Comparison of ENCODE assay signal across 8 mouse cellular contexts in genomic region chr2:178629756-178630155, GRCm38 (mm10).
A peak's percentile ranks its signal among the peaks of the same experiment; 100 is the strongest.
DNase-seq lines count a peak whose midpoint lies in the region; ATAC-seq lines count a peak whose summit lies in the region.

No protein-coding gene starts in this region.

- peak; percentile 58 for DNase-seq in hindbrain, embryonic 10.5 days (ENCODE audit: low spot score)
- DNase-seq in adrenal gland, postnatal 4 days (ENCODE audit: low spot score in 2 of 2), result peak; percentile 14 to 28
- peak; percentile 8 for DNase-seq in induced T-regulatory cell, adult 2 months (ENCODE audit: low read depth)
- DNase-seq in left cerebral cortex, postnatal 10 days (ENCODE audit: extremely low spot score in 1 of 2, low spot score in 2 of 2), result peak; percentile 45 to 57
- peak; percentile 26 for DNase-seq in testis, postnatal 14 days (ENCODE audit: low spot score)

- peaks cover 49% of the 10 kb centered on the region for H3K4me1 ChIP-seq in hindbrain, embryonic 10.5 days (replicated peaks)
- H3K4me1 ChIP-seq in hindbrain, embryonic 13.5 days (replicated peaks), result peaks cover 38% of the 10 kb centered on the region
- peaks cover 41% of the 10 kb centered on the region for H3K4me1 ChIP-seq in forebrain, embryonic 15.5 days
- H3K4me1 ChIP-seq in midbrain, embryonic 15.5 days, result peaks cover 19% of the 10 kb centered on the region

- WGBS in hindbrain, embryonic 10.5 days, result 25% methylated on average over 7 of the region's 7 CpGs
- WGBS in hindbrain, embryonic 13.5 days, result 21% methylated on average over 7 of the region's 7 CpGs
- WGBS in forebrain, embryonic 15.5 days, result 20% methylated on average over 7 of the region's 7 CpGs
- 25% methylated on average over 7 of the region's 7 CpGs for WGBS in midbrain, embryonic 15.5 days

- H3K9me3 ChIP-seq in hindbrain, embryonic 10.5 days, result no peaks in the 10 kb centered on the region
- H3K9me3 ChIP-seq in hindbrain, embryonic 13.5 days, result no peaks in the 10 kb centered on the region
- no peaks in the 10 kb centered on the region for H3K9me3 ChIP-seq in forebrain, embryonic 15.5 days
- H3K9me3 ChIP-seq in midbrain, embryonic 15.5 days, result no peaks in the 10 kb centered on the region

- H3K36me3 ChIP-seq in hindbrain, embryonic 10.5 days, result no peaks in the 10 kb centered on the region
- H3K36me3 ChIP-seq in hindbrain, embryonic 13.5 days, result no peaks in the 10 kb centered on the region
- no peaks in the 10 kb centered on the region for H3K36me3 ChIP-seq in forebrain, embryonic 15.5 days
- H3K36me3 ChIP-seq in midbrain, embryonic 15.5 days (replicated peaks), result no peaks in the 10 kb centered on the region

- H3K27ac ChIP-seq in hindbrain, embryonic 10.5 days, result no peak overlapping the region
- no peak overlapping the region for H3K27ac ChIP-seq in hindbrain, embryonic 13.5 days
- no peak overlapping the region for H3K27ac ChIP-seq in forebrain, embryonic 15.5 days (replicated peaks)
- H3K27ac ChIP-seq in midbrain, embryonic 15.5 days, result no peak overlapping the region

- no peaks in the 10 kb centered on the region for H3K27me3 ChIP-seq in hindbrain, embryonic 10.5 days (ENCODE audit: insufficient read depth, poor library complexity, severe bottlenecking)
- H3K27me3 ChIP-seq in hindbrain, embryonic 13.5 days, result peaks cover 9% of the 10 kb centered on the region; the same call in 1 of the 2 replicates
- H3K27me3 ChIP-seq in forebrain, embryonic 15.5 days, result no peaks in the 10 kb centered on the region
- no peaks in the 10 kb centered on the region for H3K27me3 ChIP-seq in midbrain, embryonic 15.5 days (replicated peaks)

- H3K4me2 ChIP-seq in hindbrain, embryonic 13.5 days, result no peak overlapping the region
- no peak overlapping the region for H3K4me2 ChIP-seq in forebrain, embryonic 15.5 days (replicated peaks)
- H3K4me2 ChIP-seq in midbrain, embryonic 15.5 days, result no peak overlapping the region

- H3K4me3 ChIP-seq in hindbrain, embryonic 10.5 days, result no peak overlapping the region
- no peak overlapping the region for H3K4me3 ChIP-seq in hindbrain, embryonic 13.5 days
- no peak overlapping the region for H3K4me3 ChIP-seq in forebrain, embryonic 15.5 days
- no peak overlapping the region for H3K4me3 ChIP-seq in midbrain, embryonic 15.5 days

- intact Hi-C loops in left cerebral cortex, postnatal 10 days (cut with DNase I), result loop anchor here (10.0 kb wide), 2 partner anchors 565 to 805 kb away; no protein-coding TSS in a partner anchor

- ATAC-seq in hindbrain, embryonic 13.5 days (ENCODE audit: low FRiP score), result no peak
- 0 out of 2 replicates have a peak, but pooled peaks have one; percentile 43 for ATAC-seq in forebrain, embryonic 15.5 days (replicated peaks)
- peak; percentile 62 for ATAC-seq in midbrain, embryonic 15.5 days (replicated peaks)

- no peak overlapping the region for H3K9ac ChIP-seq in hindbrain, embryonic 13.5 days
- H3K9ac ChIP-seq in forebrain, embryonic 15.5 days (replicated peaks), result no peak overlapping the region
- H3K9ac ChIP-seq in midbrain, embryonic 15.5 days, result no peak overlapping the region

Comparison
In these comparisons a context has a peak if more than half of its experiments do, and no peak if none do; other contexts are left out.
1. DNase-seq: peak in every context shown above with its lines; median percentile 58 in hindbrain, embryonic 10.5 days; 51 in left cerebral cortex, postnatal 10 days; 26 in testis, postnatal 14 days; 21 in adrenal gland, postnatal 4 days; 8 in induced T-regulatory cell, adult 2 months.